Mouse (Mus musculus): ENCODE measurements at regions not wholly inside any gene's neighbourhood (a gene's known extent, or its start where the extent isn't known, plus 50 kb on each side); places are given as distances from the start of the nearest gene placed in this dataset.

- DNase-seq = no peak
Measured at GRCm38 (mm10) chr8:64412488-64413188, 206.6 kb upstream of the Tll1 start.

- DNase-seq = no peak
Measured at GRCm38 (mm10) chr8:64406775-64407490, 200.9 kb upstream of the Tll1 start.

GRCm38 (mm10) chr8:64399554-64399953 is 193.5 kb upstream of the Tll1 start:
- DNase-seq = no peak

DNA sequence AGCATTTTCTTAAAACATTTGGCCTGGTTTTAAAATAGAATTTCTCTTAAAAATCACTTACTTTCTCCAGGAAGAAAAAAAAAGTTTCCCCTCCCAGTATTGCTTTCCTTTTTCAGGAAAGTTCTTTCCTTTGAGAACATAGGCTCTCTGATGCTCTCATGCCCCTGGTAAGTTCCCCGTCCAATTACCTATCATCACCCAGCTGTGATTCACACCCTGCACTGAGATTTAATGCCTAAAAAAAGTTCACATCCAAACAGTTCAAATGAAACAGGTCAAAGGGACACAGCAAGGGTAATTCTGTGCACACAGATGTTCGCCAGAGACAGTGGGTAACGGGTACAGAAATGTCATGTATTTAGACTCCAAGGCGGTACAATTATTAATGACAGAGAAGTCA is 191.8 kb upstream of the Tll1 start:
- DNase-seq = no peak

DNA sequence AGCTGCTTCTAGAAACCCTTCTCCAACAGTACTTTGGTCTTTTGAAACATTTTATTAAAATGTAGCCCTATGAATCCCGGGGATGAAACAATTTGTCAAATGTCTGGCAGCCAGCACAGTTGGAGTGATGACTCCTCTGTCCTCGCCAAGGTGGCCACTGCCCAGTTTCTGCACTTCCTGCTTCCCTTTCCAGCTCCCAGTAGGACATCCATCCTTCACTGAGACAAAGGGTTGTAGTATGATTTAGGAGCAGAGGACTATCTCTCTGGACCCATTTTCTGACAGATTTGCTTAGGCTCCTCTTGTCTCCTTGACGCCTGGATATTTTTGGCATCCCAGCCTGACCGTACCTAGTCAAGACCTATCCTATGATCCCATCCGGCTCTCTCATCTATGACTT is 189.7 kb upstream of the Tll1 start:
- DNase-seq = peak; percentile 55 to 79

GRCm38 (mm10) chr8:64389488-64389887 is 183.4 kb upstream of the Tll1 start:
- no peak for DNase-seq

- no peak for DNase-seq
Measured at GRCm38 (mm10) chr8:64388299-64388698, 182.2 kb upstream of the Tll1 start.

- DNase-seq = no peak
Measured at GRCm38 (mm10) chr8:64379732-64380349, 173.8 kb upstream of the Tll1 start.

DNA sequence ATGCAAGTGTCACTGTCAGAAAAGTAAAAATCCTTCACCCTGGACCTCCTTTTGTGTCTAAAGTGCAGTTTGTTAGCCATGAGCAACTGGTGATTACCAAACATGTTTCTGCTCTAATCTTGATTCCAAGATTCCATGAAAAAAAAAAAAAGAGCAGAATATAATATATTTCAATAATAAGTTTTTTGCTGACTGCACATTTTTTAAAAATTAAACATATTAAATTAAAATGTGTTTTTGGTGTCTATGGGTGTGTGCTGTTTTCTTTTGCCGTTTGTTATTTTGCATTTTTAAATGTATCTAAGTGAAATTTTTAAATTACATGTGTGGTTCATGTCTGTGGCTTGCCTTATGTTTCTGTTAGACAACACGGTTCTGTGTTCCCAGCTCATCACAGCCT is 171.8 kb upstream of the Tll1 start:
- no peak for DNase-seq

DNA sequence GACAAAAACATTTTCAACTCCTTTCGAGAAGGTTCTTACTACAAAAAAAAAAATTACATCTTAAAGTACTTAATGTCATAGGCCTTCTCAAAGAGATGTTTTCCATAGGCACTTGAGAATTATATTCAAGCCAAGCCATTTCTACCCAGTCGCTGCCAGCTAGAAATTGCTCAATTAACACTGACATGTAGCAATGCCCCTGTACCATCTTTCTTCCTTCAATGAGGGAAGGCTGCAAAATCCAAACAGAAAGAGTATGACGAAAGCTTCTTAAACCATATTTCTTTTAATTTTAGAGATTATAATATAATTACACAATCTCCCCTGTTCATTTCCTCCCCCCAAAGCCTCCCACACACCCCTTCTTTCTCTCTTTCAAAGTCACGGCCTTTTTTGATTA is 169.4 kb upstream of the Tll1 start:
- no peak for DNase-seq

DNA sequence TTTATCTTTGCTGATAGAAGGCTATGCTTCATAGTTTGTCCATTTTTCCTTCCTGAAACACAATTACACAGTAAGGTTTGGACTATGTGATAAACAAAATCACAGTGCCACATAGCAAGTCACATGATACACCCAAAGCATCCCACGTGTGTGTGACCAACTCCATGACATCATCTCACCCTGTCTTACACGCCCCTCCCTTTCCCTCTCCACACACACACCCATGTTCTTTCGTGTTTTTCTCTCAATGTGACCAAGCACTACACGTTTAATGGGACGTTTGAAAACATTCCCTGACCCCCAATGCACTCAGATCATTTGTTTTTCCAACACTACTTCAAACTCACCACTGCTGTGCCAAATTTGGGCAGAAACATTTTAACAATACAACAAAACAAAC is 168.9 kb upstream of the Tll1 start:
- DNase-seq = no peak

- DNase-seq = no peak
Measured at GRCm38 (mm10) chr8:64369973-64370372, 163.9 kb upstream of the Tll1 start.

DNA sequence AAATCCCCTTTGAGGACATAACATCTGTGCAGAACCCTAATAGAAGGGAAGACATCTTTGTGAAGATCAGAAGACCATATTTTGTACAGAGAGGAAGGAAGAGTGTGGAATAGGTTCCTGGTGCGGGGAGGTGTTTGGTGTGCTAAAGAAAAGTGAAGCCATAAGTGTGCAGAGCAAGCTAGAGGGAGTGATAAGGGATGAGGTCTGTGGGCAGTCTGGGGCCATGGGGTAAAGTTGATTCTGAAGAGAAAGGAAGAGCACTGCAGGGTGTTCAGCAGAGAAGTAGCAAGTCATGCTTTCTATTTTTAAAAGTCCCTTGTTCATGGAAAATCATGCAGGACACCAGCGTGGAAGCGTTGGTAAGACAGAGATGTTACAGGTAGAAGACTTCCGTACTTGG is 161.8 kb upstream of the Tll1 start:
- DNase-seq = no peak

GRCm38 (mm10) chr8:64366974-64367266 is 160.8 kb upstream of the Tll1 start:
- DNase-seq = no peak

DNA sequence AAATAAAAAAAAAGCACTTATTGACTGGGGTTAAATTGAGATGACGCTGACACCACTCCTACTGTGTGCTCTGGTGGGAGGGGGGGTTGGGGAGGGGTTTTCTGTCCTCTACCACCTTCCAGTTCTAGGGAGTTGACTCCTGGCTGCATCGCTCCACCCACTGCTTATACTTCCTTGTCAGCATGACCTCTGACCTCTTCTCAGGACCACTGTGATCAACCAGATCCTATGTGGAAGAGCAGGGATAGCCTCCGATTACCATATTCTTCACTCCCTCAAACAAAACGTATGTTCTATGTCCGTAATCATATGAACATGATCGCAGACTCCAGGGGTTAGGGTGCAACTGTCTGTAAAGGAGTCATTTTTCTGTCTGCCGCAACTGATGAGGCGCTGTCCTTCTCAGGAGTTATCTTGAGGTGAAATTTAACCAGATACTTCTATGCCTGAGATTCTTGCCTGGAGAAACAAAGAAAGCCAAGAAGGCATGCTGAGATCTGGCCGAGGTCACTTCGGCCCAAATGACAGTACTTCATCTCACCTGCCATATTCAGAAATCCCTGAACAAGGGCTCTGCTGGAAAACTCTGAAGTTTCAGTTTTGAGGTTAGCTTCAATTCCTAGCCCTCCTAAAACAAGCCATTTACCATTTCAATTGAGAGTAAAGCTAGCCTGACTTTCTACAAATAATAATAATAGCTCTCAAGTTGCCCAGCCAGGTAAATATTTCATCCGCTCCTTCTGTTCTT is 160.3 kb upstream of the Tll1 start:
- no peak for DNase-seq

DNA sequence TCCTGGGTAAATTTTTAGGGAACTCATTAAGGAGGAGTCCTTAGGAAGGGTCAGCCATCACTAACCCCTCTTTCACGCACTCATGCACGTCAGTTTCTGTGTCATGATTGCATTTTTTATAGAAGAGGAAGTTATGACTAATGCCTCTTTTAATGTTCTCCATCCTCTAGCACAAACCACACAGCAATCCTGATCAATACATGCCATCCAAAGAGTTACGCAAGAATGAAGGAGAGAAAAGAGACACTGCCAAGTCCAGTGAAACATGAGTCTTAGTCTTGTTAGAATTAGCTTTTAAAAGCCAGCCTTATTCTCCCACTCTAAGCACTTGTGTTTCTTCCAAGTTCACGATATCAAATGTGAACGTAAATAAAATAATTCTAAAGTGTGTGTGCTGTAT is 151.0 kb upstream of the Tll1 start:
- no peak for DNase-seq

DNA sequence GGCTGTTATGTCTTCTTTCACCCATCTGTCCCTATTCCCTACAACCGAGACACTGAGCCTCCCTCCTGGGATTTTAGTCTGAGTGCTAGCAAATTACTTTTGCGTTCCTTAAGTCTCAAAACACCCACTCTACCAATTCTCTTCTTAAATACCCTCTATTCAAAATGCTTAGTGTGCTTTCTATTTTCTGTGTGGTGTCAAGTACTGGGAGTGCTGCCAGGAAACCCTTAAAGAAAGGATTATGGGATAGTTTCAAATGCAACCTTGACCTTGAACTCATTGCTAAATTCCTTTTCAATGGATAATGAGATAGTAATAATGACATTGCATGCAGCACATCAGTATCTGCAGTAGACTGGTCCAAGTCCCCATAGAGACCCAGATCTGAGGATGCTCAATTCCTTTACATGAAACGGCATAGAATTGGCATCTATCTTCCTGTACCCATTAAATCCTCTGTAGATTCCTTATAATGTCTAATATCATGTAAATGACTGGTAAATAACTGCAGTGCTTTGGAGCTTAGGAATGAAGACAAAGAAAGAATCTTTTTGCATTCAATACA is 142.1 kb upstream of the Tll1 start:
- no peak for DNase-seq

DNA sequence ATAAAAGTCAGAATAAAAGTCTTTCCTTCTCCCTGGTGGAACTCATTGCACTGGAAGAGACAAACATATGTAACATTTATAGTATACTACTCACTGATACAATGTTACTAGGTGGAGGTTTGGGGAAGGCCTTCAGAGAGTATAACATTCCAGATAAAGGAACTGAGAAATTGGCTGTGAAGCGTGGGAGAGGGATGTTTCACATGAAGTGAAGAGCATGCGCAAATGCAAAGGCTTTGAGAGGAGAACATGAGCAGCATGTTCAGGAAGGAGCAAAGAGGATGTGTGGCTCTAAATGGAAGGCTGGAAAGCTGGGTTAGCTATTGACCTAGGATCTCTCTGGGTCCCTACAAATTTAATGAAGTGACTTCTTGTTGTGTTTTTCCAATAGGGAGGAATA is 141.4 kb upstream of the Tll1 start:
- DNase-seq = no peak

- DNase-seq = no peak
Measured at GRCm38 (mm10) chr8:64346428-64346827, 140.4 kb upstream of the Tll1 start.

- no peak for DNase-seq
Measured at GRCm38 (mm10) chr8:64344933-64345332, 138.9 kb upstream of the Tll1 start.

- no peak for DNase-seq
Measured at GRCm38 (mm10) chr8:64343600-64343999, 137.5 kb upstream of the Tll1 start.

GRCm38 (mm10) chr8:64342397-64342796 is 136.3 kb upstream of the Tll1 start:
- no peak for DNase-seq

DNA sequence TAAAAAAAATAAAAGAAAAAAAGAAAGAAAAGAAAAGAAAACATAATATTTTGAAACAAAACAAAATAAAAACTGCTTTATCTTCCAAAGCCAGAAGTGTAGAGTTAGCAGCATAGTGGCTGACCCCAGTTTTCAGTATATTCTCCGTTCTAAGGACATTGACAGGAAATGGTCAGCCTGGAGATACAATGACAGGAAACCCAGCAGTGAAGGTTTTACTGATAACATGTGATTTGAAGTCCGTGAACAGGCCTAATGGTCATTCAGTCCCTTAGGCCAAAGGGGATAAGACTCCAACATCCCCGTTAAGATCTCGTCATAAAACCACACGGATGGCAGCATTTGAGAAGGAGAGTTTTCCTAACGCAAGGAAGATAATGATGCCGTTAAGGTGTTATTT is 131.3 kb upstream of the Tll1 start:
- DNase-seq = no peak
